ENCODE assay signal across 14 mouse cellular contexts in the genomic region with DNA sequence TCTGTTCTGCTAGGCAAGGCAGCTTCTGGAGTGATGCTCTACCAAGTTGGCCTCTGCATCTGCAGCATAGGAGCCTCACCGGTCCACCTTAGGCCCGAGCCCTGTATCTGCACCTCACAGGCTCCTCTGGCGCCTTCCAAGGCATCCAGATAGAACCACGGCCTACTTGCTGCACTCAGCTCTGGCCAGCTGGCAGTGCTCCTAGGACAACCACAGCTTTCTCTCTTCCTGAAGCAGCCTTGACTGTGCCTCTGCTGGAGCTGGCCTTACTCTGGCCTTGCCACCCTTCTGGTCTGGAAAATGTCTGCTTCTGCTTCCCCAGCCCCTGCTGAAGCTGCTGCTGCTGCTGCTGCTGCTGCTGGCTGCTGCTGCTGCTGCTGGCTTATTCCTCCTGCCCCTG. TPM values are rescaled to one million over a fixed set of nuclear protein-coding genes. Genes with fewer than 3 reads are reported as not detected.
DNase-seq lines count a peak whose midpoint lies in the region.
"Had no signal": no experiment of that assay in that cellular context is flagged by ENCODE, and none has a peak within 500 bp of the region (broad histone marks: within the 10 kb centered on the region; RNA-seq: fewer than 3 reads in every experiment).

No protein-coding gene starts in this region.

- DNase-seq in cerebellum, adult 11-12 months, result peak; percentile 71
- DNase-seq in cerebellum, postnatal 4 days (ENCODE audit: low spot score in 2 of 2), result no peak
- DNase-seq in 3T3-L1 (ENCODE audit: low read depth, low spot score), result peak; percentile 3
- DNase-seq in adrenal gland, postnatal 14 days, result peak; percentile 48
- DNase-seq in cerebellum, postnatal 14 days, result peak; percentile 50 to 60
- no peak for DNase-seq in kidney, postnatal 36 days
- DNase-seq in heart, adult 11 months, result no peak
- DNase-seq in kidney, postnatal 14 days, result no peak
- DNase-seq: embryo, embryonic 11 days; kidney, adult 8-10 months; lung, postnatal 10 days; midbrain, embryonic 14.5 days; thymus, postnatal 36 days had no signal

RNA-seq across cellular contexts. Expression of a gene that starts 45.8 kb away (rescaled TPM):
- 2.9 and 3.7 TPM in 2 replicates for total RNA-seq in adrenal gland, postnatal 14 days (2021)
- total RNA-seq: megakaryocyte, adult 5-6 weeks had no signal

Comparison
In these comparisons a context has a peak if more than half of its experiments do, and no peak if none do; other contexts are left out.
1. DNase-seq: peak in cerebellum, adult 11-12 months (single experiment), 3T3-L1 (single experiment), adrenal gland, postnatal 14 days (single experiment) and cerebellum, postnatal 14 days (2 of 2); none in cerebellum, postnatal 4 days (0 of 2), kidney, postnatal 36 days (0 of 2), heart, adult 11 months (single experiment) and kidney, postnatal 14 days (single experiment).